Mouse (Mus musculus): Measurements from ENCODE around the gene Ankmy2. TPM values are rescaled to one million over a fixed set of nuclear protein-coding genes. Genes with fewer than 3 reads are reported as not detected.

The Ankmy2 gene
- polyA plus RNA-seq, 1 experiment from 2014 or later: 64.4 TPM

DNA sequence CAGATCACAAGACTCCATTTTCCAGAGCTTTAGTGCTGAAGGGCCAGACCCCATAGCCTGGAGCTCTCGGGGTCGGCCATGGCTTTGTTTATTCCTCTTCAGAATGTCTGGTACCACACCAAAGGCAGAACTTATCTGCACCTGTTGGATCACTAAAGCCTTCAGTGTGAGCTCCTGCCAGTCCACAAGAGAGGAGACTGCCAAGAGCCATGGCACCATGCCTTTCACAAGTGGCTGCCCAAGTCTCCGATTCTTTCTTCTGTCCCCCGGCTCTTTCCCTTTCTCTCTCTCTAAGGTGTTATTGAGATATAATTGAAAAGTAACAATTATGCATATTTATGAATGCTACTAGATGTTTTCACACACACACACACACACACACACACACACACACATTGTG, 53.2 kb downstream of the Ankmy2 start:
- H3K4me2 ChIP-seq (ENCODE audit: low read length): no peak overlapping the region
- ATAC-seq: no peak
- no peak overlapping the region for H3K9ac ChIP-seq (replicated peaks; ENCODE audit: low read depth, low read length)
- no peaks in the 10 kb centered on the region for H3K9me3 ChIP-seq (ENCODE audit: control insufficient read depth, low read length)
- H3K4me1 ChIP-seq (replicated peaks; ENCODE audit: control insufficient read depth, insufficient read depth, low read length): peaks cover 7% of the 10 kb centered on the region; the same call in 1 of the 2 replicates
- no peaks in the 10 kb centered on the region for H3K36me3 ChIP-seq (ENCODE audit: control insufficient read depth, insufficient read depth)
- H3K4me3 ChIP-seq (replicated peaks; ENCODE audit: low read length): no peak overlapping the region
- no peaks in the 10 kb centered on the region for H3K27me3 ChIP-seq (replicated peaks; ENCODE audit: control insufficient read depth, insufficient read depth, low read length)
- WGBS: 46% methylated on average over 4 of the region's 4 CpGs
- no peak overlapping the region for H3K27ac ChIP-seq (ENCODE audit: low read length)

DNA sequence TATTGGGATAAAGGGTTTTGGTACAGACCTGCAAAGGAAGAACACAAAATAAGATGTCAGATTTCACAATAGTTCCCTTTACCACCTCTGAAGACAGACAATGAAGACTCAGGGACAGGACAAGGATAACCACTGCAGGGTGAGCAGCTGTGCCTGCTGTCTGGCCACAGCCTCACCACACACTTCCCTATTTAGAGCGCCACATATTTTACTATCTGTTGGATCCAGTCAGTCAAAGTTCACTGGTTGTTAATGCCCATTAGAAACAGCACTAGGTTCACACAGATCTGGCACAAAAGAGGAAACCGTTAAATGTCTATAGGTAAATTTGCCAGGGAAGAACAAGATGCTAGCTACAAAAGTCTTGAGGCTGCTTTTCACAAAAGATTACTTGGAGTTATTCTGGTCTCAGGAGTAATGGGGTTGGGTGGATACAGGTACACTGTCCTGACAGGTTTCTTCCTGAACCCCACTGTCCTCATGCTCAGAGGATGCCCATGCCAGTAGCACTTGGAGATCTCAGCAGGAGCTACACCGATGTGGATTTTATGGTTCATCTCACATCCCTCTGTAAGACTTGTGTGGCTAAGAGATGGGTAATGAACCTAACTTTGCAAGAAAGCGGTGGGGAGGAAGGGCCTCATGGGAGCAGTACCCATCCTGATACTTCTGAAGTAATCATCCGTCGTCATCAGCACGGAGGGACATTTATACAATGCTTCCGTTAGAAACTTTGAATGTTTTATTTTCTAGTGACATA, 57.7 kb downstream of the Ankmy2 start:
- Histone ChIP-seq H3K27ac (ENCODE audit: low read length) (no peak overlapping the region), H3K4me1 (replicated peaks; ENCODE audit: control insufficient read depth, insufficient read depth, low read length) (no peaks in the 10 kb centered on the region), H3K36me3 (ENCODE audit: control insufficient read depth, insufficient read depth) (no peaks in the 10 kb centered on the region), H3K27me3 (replicated peaks; ENCODE audit: control insufficient read depth, insufficient read depth, low read length) (no peaks in the 10 kb centered on the region), H3K9me3 (ENCODE audit: control insufficient read depth, low read length) (no peaks in the 10 kb centered on the region), H3K9ac (replicated peaks; ENCODE audit: low read depth, low read length) (no peak overlapping the region), H3K4me2 (ENCODE audit: low read length) (no peak overlapping the region), H3K4me3 (replicated peaks; ENCODE audit: low read length) (no peak overlapping the region)
- WGBS: 57% methylated on average over 8 of the region's 8 CpGs
- peak; percentile 49; the same call in 1 of the 2 replicates for ATAC-seq

DNA sequence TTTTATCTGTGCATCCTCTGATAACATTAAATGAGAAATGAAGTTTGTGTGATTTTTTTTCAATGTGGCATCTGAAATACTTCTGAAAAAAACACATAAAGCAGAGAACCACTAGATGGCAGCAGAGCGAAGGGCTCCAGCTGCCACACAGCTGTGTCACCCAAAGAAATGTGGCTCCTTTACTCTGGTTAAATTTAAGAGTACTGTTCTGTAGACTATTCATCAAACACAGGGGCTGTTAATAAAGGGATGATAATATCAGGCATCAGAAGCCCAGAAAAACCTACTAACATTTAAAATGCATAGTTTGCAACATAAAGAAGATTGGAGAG, 58.2 kb downstream of the Ankmy2 start:
- H3K9me3 ChIP-seq (ENCODE audit: control insufficient read depth, low read length): no peaks in the 10 kb centered on the region
- H3K27me3 ChIP-seq (replicated peaks; ENCODE audit: control insufficient read depth, insufficient read depth, low read length): no peaks in the 10 kb centered on the region
- H3K27ac ChIP-seq (ENCODE audit: low read length): no peak overlapping the region
- no peaks in the 10 kb centered on the region for H3K4me1 ChIP-seq (replicated peaks; ENCODE audit: control insufficient read depth, insufficient read depth, low read length)
- H3K4me2 ChIP-seq (ENCODE audit: low read length): no peak overlapping the region
- no peak overlapping the region for H3K4me3 ChIP-seq (replicated peaks; ENCODE audit: low read length)
- peak; percentile 85 for ATAC-seq
- H3K9ac ChIP-seq (replicated peaks; ENCODE audit: low read depth, low read length): no peak overlapping the region
- WGBS: 0% methylated on average over 1 of the region's 1 CpGs
- no peaks in the 10 kb centered on the region for H3K36me3 ChIP-seq (ENCODE audit: control insufficient read depth, insufficient read depth)

DNA sequence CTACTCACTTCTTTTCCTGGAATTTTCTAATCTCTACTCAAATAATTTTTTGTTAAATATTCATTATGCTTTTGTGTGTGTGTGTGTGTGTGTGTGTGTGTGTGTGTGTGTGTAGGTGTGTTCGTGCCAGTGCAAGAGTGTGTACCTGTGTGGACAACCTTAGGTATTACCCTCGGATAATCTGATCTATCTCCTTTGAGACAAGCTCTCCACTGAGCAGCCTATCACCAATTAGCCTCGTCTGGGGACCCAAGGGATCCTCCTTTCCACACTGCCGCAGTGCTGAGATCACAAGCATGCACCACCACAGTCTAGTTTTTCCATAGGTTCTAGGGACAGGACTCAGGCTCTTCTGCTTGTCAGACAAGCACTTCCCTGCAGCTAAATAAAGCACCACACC, 59.3 kb downstream of the Ankmy2 start:
- WGBS: 70% methylated on average over 4 of the region's 4 CpGs
- Histone ChIP-seq H3K27ac (ENCODE audit: low read length) (no peak overlapping the region), H3K9ac (replicated peaks; ENCODE audit: low read depth, low read length) (no peak overlapping the region), H3K4me2 (ENCODE audit: low read length) (no peak overlapping the region), H3K4me3 (replicated peaks; ENCODE audit: low read length) (no peak overlapping the region), H3K27me3 (replicated peaks; ENCODE audit: control insufficient read depth, insufficient read depth, low read length) (no peaks in the 10 kb centered on the region), H3K9me3 (ENCODE audit: control insufficient read depth, low read length) (no peaks in the 10 kb centered on the region), H3K36me3 (ENCODE audit: control insufficient read depth, insufficient read depth) (no peaks in the 10 kb centered on the region), H3K4me1 (replicated peaks; ENCODE audit: control insufficient read depth, insufficient read depth, low read length) (no peaks in the 10 kb centered on the region)
- no peak for ATAC-seq

DNA sequence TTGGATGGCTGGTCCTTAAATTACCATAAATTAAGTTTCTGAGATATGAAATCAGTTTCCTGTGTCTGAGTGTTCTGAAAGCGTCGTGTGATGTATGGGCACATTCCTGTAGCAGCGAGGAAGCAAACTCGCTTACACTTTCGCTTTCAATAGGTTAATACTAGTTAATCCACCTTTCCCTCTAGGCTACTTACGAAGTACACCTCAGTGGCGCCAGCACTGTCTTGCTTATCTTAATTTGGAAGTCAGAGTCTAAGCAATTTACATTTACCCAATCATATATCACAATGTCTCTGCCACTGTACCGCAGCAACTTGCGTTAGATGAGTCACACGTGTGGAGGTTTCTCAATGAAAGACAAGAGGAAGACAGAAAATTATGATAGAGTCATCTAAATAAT, 60.0 kb downstream of the Ankmy2 start:
- WGBS: 90% methylated on average over 10 of the region's 10 CpGs
- Histone ChIP-seq H3K4me2 (ENCODE audit: low read length) (no peak overlapping the region), H3K27me3 (replicated peaks; ENCODE audit: control insufficient read depth, insufficient read depth, low read length) (no peaks in the 10 kb centered on the region), H3K9me3 (ENCODE audit: control insufficient read depth, low read length) (no peaks in the 10 kb centered on the region), H3K9ac (replicated peaks; ENCODE audit: low read depth, low read length) (no peak overlapping the region), H3K36me3 (ENCODE audit: control insufficient read depth, insufficient read depth) (no peaks in the 10 kb centered on the region), H3K4me3 (replicated peaks; ENCODE audit: low read length) (no peak overlapping the region), H3K4me1 (replicated peaks; ENCODE audit: control insufficient read depth, insufficient read depth, low read length) (no peaks in the 10 kb centered on the region), H3K27ac (ENCODE audit: low read length) (no peak overlapping the region)
- no peak for ATAC-seq

DNA sequence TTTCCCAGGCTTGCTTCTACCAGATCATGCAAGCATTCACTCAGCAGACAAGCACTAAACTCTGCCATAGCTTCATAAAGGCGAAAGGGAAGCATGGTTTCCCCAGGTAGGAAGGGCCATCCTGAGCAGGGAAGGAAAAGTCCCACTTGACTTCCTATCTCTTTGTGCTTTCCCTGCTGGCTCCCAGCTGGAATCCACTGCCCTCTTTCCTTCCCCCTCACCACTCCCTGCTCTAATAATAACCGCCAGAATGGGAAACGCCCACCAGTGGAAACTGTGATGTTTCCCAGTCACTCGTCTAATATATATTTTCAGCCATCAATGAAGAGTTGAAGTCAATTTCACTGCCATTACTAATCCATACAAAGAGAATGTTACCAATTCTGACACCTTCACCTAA, 67.5 kb downstream of the Ankmy2 start:
- Histone ChIP-seq H3K4me3 (replicated peaks; ENCODE audit: low read length) (no peak overlapping the region), H3K4me2 (ENCODE audit: low read length) (no peak overlapping the region), H3K27me3 (replicated peaks; ENCODE audit: control insufficient read depth, insufficient read depth, low read length) (no peaks in the 10 kb centered on the region), H3K9ac (replicated peaks; ENCODE audit: low read depth, low read length) (no peak overlapping the region), H3K4me1 (replicated peaks; ENCODE audit: control insufficient read depth, insufficient read depth, low read length) (no peaks in the 10 kb centered on the region), H3K9me3 (ENCODE audit: control insufficient read depth, low read length) (no peaks in the 10 kb centered on the region), H3K36me3 (ENCODE audit: control insufficient read depth, insufficient read depth) (no peaks in the 10 kb centered on the region), H3K27ac (ENCODE audit: low read length) (no peak overlapping the region)
- WGBS: 74% methylated on average over 4 of the region's 4 CpGs
- ATAC-seq: no peak

DNA sequence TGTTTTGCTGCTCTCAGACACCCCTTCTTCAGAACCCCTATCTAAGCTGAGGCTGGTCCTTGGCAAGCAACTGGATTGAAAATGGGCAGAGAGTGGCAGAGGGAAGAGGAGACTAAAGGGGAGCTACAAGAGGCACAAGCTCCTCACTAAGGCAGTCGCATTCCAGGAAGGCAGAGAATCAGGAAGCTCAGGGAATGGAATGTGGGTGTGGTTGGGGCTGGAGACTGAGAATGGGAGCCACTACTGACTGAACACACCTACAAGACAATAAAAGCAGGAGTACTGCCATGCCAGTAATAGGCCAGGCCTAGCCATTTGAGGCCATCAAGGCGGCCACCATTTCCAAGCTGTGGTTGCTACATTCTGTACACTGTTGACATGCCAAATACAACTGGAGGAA, 74.5 kb downstream of the Ankmy2 start:
- 88% methylated on average over 2 of the region's 2 CpGs for WGBS
- H3K9me3 ChIP-seq (ENCODE audit: control insufficient read depth, low read length): peaks cover 3% of the 10 kb centered on the region
- H3K9ac ChIP-seq (replicated peaks; ENCODE audit: low read depth, low read length): no peak overlapping the region
- H3K27me3 ChIP-seq (replicated peaks; ENCODE audit: control insufficient read depth, insufficient read depth, low read length): no peaks in the 10 kb centered on the region
- no peaks in the 10 kb centered on the region for H3K36me3 ChIP-seq (ENCODE audit: control insufficient read depth, insufficient read depth)
- no peak for ATAC-seq
- no peaks in the 10 kb centered on the region for H3K4me1 ChIP-seq (replicated peaks; ENCODE audit: control insufficient read depth, insufficient read depth, low read length)
- no peak overlapping the region for H3K4me2 ChIP-seq (ENCODE audit: low read length)
- no peak overlapping the region for H3K27ac ChIP-seq (ENCODE audit: low read length)
- H3K4me3 ChIP-seq (replicated peaks; ENCODE audit: low read length): no peak overlapping the region

DNA sequence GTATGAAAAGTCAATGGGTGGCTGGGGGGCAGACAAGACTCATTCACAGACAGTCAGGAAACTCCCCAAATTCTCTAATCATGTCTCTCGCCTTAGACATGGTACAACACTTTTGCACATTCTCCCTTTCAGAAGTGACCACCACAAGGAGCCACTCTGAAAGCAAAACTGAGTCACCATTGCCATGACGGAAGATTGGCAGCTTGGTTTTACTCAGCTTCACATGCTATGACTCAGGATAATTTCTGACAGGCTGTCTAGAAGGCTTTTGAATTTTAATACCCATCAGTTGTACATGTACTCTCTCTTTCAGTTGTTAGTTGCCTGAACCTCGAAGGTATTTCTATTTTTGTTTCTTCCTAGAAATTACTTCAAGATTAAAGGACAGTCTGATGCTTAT, 84.3 kb downstream of the Ankmy2 start:
- H3K36me3 ChIP-seq (ENCODE audit: control insufficient read depth, insufficient read depth): no peaks in the 10 kb centered on the region
- H3K4me1 ChIP-seq (replicated peaks; ENCODE audit: control insufficient read depth, insufficient read depth, low read length): no peaks in the 10 kb centered on the region
- 92% methylated on average over 3 of the region's 3 CpGs for WGBS
- H3K9ac ChIP-seq (replicated peaks; ENCODE audit: low read depth, low read length): no peak overlapping the region
- no peaks in the 10 kb centered on the region for H3K27me3 ChIP-seq (replicated peaks; ENCODE audit: control insufficient read depth, insufficient read depth, low read length)
- no peak for ATAC-seq
- H3K4me2 ChIP-seq (ENCODE audit: low read length): no peak overlapping the region
- H3K4me3 ChIP-seq (replicated peaks; ENCODE audit: low read length): no peak overlapping the region
- no peaks in the 10 kb centered on the region for H3K9me3 ChIP-seq (ENCODE audit: control insufficient read depth, low read length)
- no peak overlapping the region for H3K27ac ChIP-seq (ENCODE audit: low read length)

Data from forebrain, embryonic 16.5 days (tissue).